Mouse (Mus musculus) heart, embryonic 12.5 days (tissue): ENCODE data around the gene Odf3l2. TPM values are rescaled to one million over a fixed set of nuclear protein-coding genes. Genes with fewer than 3 reads are reported as not detected.

ENCODE experiments used
- ATAC-seq: fragments of 200-750 bp; cut with Nextera tagmentation; 2 replicates; pipeline ENCODE4 v1.8.0; 2017; ENCODE audit warnings: moderate TSS enrichment, moderate library complexity; ENCODE audit not compliant: insufficient number of reproducible peaks, low FRiP score
- H3K27ac ChIP-seq: fragments of 300-500 bp; sonication (generic); 2 replicates; pipeline ENCODE4 v1.5.1; 2016; ENCODE audit warnings: mild to moderate bottlenecking, moderate library complexity; ENCODE audit not compliant: poor library complexity, severe bottlenecking
- H3K27me3 ChIP-seq: fragments of 300-500 bp; sonication (generic); replicated peaks from 2 replicates; pipeline ENCODE4 v1.6.1; 2016; ENCODE audit warnings: mild to moderate bottlenecking, moderate library complexity
- H3K36me3 ChIP-seq: fragments of 300-500 bp; sonication (generic); 2 replicates; pipeline ENCODE4 v1.6.1; 2016; ENCODE audit warnings: mild to moderate bottlenecking, moderate library complexity
- H3K4me1 ChIP-seq: fragments of 300-500 bp; sonication (generic); replicated peaks from 2 replicates; pipeline ENCODE4 v1.6.1; 2016; ENCODE audit warnings: mild to moderate bottlenecking
- H3K4me2 ChIP-seq: fragments of 300-500 bp; sonication (generic); 2 replicates; pipeline ENCODE4 v1.6.1; 2016; ENCODE audit warnings: mild to moderate bottlenecking, moderate library complexity
- H3K4me3 ChIP-seq: fragments of 300-500 bp; sonication (generic); 2 replicates; pipeline ENCODE4 v1.5.1; 2016; ENCODE audit warnings: mild to moderate bottlenecking
- H3K9ac ChIP-seq: fragments of 300-500 bp; sonication (generic); 2 replicates; pipeline ENCODE4 v1.6.1; 2016; ENCODE audit warnings: mild to moderate bottlenecking, moderate library complexity
- H3K9me3 ChIP-seq: fragments of 300-500 bp; sonication (generic); replicated peaks from 2 replicates; pipeline ENCODE4 v1.6.1; 2016; ENCODE audit warnings: mild to moderate bottlenecking, moderate library complexity
- WGBS: fragments of 180-500 bp; shearing (Covaris S2); methylation state at CpG from one replicate; pipeline ENCODE4 v1.1.7; 2016; 5-methylcytosine and 5-hydroxymethylcytosine counted together
- polyA plus RNA-seq: library from polyadenylated mRNA; unstranded; fragments of >200 nt; fragmentation: Nextera tagmentation; extraction: Ambion mirVana; gene quantifications from 2 replicates; pipeline ENCODE4 v1.2.1, GENCODE M21; 2016

Odf3l2 gene
- polyA plus RNA-seq, 1 experiment from 2014 or later, result not detected

DNA sequence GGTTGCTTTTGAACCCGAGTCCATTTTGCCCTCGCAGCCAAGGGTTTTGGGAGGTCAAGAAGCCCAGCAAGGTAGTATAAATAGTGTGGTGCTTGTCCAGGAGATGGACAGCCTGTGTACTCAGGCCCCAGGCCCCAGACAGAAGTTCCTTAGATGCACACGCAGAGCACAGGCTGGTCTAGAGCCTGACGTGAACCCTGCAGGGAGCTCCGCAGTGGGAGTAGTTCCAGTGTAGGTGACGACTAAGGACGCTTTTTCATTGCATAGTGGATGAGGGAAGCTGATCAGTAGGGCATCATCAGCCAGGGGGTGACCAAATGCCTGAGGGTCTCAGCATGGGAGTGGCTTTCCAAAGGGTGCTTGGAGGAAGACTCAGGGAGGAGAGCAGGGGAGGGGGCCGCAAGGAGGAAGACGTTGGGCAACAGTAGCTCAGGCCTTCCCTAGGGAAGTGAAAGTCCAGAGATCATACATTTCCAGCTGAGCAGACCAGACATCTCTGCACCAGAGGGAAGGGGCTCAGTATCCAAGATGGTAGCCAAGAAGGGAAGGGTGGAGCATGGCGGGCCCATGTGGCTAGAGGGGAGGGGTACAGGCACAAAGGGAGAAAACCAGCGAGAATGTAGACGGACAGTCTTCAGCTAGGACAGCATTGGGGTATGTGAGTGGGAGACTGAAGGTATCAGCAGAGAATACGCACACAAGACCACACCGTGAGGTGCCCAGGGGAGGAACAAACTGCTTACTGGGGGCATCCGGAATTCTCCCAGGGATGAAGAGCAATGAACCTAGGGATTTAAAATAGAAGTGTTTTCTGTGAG, 24.7 kb upstream of the Odf3l2 start:
- H3K9ac ChIP-seq, result peak overlapping the region; percentile 84
- peak overlapping the region; percentile 80 for H3K4me2 ChIP-seq
- H3K9me3 ChIP-seq, result no peaks in the 10 kb centered on the region
- H3K4me3 ChIP-seq, result peak overlapping the region; percentile 90
- peaks cover 13% of the 10 kb centered on the region for H3K4me1 ChIP-seq
- peaks cover 8% of the 10 kb centered on the region for H3K27me3 ChIP-seq
- peak overlapping the region; percentile 87; the same call in 1 of the 2 replicates for H3K27ac ChIP-seq
- peak; percentile 15; the same call in 1 of the 2 replicates for ATAC-seq
- 35% methylated on average over 15 of the region's 15 CpGs for WGBS
- peaks cover 15% of the 10 kb centered on the region for H3K36me3 ChIP-seq

DNA sequence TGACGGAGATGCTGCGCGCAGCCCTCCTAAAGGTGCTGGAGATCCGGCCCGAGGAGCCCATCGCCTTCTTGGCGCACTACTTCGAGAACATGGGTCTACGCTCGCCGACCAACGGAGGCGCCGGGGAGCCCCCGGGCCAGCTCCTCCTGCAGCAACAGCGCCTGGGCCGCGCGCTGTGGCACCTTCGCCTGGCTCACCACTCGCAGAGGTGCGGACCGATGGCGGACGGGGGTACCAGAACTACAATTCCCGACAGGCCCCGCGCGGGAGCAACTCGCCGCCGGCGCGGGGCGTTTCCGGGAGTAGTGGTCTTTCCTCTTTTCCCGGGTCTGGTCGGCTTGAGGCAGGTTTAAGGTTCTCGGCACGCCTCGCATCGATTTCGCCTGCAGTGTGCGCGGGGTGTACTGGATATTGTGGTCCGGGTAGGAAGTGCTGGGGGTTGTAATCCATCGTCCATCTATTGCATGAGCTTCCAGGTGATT, 24.1 kb upstream of the Odf3l2 start:
- ATAC-seq, result peak; percentile 65
- Histone ChIP-seq H3K27ac (peak overlapping the region; percentile 87), H3K9ac (peak overlapping the region; percentile 84), H3K36me3 (peaks cover 15% of the 10 kb centered on the region), H3K4me2 (peak overlapping the region; percentile 80), H3K9me3 (no peaks in the 10 kb centered on the region), H3K4me1 (peaks cover 12% of the 10 kb centered on the region), H3K27me3 (peaks cover 14% of the 10 kb centered on the region), H3K4me3 (peak overlapping the region; percentile 90)
- under 1% methylated on average over 47 of the region's 47 CpGs for WGBS

DNA sequence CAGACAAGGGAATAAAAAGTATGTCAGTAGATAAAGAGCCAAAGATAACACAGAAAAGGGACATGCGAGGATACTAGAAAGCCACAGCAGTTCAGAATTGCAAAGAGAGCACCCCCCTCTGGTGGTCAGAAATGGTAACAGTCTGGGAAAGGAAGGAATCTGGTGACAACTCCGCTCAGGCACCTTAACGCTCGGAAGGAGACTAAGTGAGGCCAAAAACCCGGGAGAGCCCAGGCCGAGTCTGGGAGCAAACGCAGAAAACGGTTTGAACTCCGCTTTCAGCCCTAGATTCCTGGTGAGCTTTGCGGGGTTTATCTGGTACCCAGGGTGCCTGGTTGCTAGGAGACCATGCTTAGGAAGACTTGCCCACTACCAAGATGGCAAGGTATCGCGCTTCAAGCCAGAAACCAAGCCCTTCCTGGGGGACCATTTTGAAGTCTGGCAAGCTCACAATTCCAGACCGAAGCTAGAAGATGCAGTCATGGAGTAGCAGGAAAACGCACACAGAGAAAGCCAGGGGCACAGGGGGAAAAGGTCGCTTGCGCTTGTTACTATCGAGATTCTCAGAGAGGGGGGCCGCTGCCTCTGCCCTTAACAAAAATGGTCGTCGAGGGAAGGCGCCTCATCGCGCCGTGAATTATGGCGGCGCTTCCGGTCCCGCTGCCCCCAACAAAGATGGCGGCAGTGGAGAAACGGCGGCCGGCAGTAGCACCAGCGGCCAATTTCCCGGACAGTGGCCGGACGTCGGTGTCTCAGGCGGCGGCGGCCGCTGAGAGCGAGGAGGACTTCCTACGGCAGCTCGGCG, 23.4 kb upstream of the Odf3l2 start, which contains the start of gene Tpgs1:
Gene Tpgs1, plus strand, starts transcription at position 599 of the 805 bp plus-strand sequence.
- peaks cover 14% of the 10 kb centered on the region for H3K27me3 ChIP-seq
- peak within 1 kb of the TSS; percentile 84 for H3K9ac ChIP-seq
- peak; percentile 80 for ATAC-seq
- H3K4me1 ChIP-seq, result peaks cover 12% of the 10 kb centered on the region
- under 1% methylated on average over 45 of the region's 45 CpGs for WGBS
- H3K4me3 ChIP-seq, result peak within 1 kb of the TSS; percentile 90
- H3K4me2 ChIP-seq, result peak within 1 kb of the TSS; percentile 80
- no peaks in the 10 kb centered on the region for H3K9me3 ChIP-seq
- H3K36me3 ChIP-seq, result peaks cover 13% of the 10 kb centered on the region
- peak within 1 kb of the TSS; percentile 87 for H3K27ac ChIP-seq

DNA sequence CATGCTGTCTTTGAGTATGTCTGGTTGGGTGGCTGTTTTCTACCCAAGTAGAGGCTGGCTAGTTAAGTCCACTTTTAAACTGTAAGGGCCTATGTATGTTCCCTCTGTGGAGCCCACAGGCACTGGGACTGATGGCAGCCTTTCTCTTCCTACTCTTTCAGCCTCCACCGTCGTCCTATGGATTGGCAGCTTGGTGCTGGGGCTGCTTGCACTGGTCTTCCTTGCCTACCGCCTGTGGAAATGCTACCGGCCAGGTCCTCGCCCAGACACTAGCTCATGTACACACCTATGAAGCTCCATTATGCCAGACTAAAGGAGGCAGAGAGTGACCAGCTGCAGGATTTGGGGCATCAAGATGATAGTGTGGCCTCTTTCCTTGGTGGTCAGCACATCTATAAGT, 22.5 kb upstream of the Odf3l2 start:
- no peak for ATAC-seq
- WGBS, result 80% methylated on average over 5 of the region's 5 CpGs
- peaks cover 12% of the 10 kb centered on the region for H3K4me1 ChIP-seq
- no peak overlapping the region for H3K4me3 ChIP-seq
- peaks cover 5% of the 10 kb centered on the region; the same call in 1 of the 2 replicates for H3K36me3 ChIP-seq
- H3K4me2 ChIP-seq, result no peak overlapping the region
- peaks cover 14% of the 10 kb centered on the region for H3K27me3 ChIP-seq
- no peaks in the 10 kb centered on the region for H3K9me3 ChIP-seq
- no peak overlapping the region for H3K9ac ChIP-seq
- H3K27ac ChIP-seq, result no peak overlapping the region

DNA sequence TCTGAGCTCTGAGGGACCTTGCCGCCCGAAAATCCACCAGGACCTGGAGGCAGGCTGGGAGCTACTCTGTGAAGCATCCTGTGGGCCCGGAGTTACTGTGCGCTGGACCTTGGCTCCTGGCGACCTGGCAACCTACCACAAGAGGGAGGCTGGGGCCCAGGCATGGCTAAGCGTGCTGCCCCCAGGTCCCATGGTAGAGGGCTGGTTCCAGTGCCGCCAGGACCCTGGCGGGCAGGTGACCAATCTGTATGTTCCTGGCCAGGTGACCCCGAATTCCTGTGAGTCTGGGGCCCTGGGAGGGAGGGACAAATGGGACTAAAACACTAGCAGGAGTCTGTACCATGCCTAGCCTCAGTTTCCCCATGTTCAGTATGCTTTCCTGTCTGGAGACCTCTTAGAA, 21.0 kb upstream of the Odf3l2 start:
- Histone ChIP-seq H3K4me3 (no peak overlapping the region), H3K4me1 (peaks cover 12% of the 10 kb centered on the region), H3K9me3 (no peaks in the 10 kb centered on the region), H3K9ac (no peak overlapping the region), H3K4me2 (no peak overlapping the region), H3K27me3 (peaks cover 14% of the 10 kb centered on the region), H3K27ac (no peak overlapping the region), H3K36me3 (no peaks in the 10 kb centered on the region)
- 56% methylated on average over 9 of the region's 9 CpGs for WGBS
- no peak for ATAC-seq

DNA sequence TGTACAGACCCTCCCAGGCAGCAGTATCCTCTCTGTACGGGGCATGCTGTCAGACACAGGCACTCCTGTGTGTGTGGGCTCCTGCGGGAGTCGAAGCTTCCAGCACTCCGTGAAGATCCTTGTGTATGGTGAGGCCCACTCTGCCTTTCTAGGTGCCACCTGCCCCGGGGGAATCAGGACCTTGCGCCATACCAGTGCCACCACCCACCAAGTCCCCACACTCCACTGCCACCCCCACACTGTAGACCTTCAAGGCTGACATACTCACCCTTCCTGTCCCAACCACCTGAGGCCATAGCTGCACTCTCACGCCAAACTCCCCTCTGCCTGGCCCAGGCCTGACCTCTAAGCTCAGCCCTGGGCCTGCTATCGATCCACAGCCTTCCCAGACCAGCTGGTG, 19.5 kb upstream of the Odf3l2 start:
- Histone ChIP-seq H3K4me3 (no peak overlapping the region), H3K27ac (no peak overlapping the region), H3K4me1 (peaks cover 1% of the 10 kb centered on the region), H3K9me3 (no peaks in the 10 kb centered on the region), H3K27me3 (peaks cover 14% of the 10 kb centered on the region), H3K36me3 (no peaks in the 10 kb centered on the region), H3K9ac (no peak overlapping the region), H3K4me2 (no peak overlapping the region)
- WGBS, result 79% methylated on average over 8 of the region's 8 CpGs
- no peak for ATAC-seq

DNA sequence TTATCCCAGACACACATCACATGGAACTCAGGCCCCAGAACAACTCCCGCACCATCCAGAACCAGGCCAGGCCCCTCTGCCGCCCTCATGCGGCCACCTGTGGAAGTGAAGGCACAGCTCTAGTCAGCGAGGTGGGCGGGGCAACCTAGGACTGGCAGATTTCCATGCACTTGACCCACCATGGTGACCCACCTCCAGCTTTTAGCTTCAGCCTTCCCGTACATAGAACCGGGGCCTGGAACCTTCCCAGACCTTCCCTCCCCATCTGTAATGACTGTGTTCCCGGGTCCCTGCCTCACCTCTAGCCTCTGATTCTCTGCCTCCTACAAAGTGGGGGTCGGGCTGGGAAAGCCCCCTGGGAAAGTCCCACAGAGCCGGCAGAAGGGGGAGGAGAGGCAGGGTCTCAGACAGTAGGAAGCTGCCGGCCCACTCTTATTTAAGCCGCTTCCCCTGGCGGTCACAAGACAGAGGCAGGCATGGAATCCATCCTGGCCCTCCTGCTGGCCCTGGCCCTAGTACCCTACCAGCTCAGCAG, 18.7 kb upstream of the Odf3l2 start, which contains the start of gene Madcam1:
Gene Madcam1, plus strand, starts transcription at position 429 of the 535 bp plus-strand sequence.
- ATAC-seq, result no peak
- H3K27ac ChIP-seq, result no peak within 1 kb of the TSS
- no peak within 1 kb of the TSS for H3K9ac ChIP-seq
- H3K27me3 ChIP-seq, result peaks cover 14% of the 10 kb centered on the region
- no peak within 1 kb of the TSS for H3K4me2 ChIP-seq
- H3K4me1 ChIP-seq, result no peaks in the 10 kb centered on the region; the same call in 1 of the 2 replicates
- no peaks in the 10 kb centered on the region for H3K36me3 ChIP-seq
- H3K4me3 ChIP-seq, result no peak within 1 kb of the TSS
- no peaks in the 10 kb centered on the region for H3K9me3 ChIP-seq
- WGBS, result 12% methylated on average over 13 of the region's 13 CpGs

DNA sequence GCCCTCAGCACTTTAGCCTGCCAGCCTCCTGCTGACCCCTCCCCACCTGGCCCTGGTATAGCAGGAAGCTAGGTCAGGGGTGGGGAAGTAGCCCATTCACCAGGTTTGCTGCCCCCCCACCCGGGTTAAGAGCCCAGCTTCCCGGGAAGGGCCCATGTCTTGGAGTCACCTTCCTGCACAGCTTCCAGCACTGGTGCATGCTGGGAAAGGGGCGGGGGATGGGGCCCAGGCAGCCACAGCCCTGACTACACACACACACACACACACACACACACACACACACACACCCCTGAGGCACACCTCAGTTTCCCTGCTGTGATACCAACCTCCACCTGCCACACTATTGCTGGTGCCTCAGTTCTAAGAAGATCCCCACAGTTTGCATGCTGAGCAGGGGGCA, 16.3 kb upstream of the Odf3l2 start:
- Histone ChIP-seq H3K4me2 (no peak overlapping the region), H3K4me3 (no peak overlapping the region), H3K36me3 (no peaks in the 10 kb centered on the region), H3K27me3 (peaks cover 14% of the 10 kb centered on the region), H3K4me1 (no peaks in the 10 kb centered on the region; the same call in 1 of the 2 replicates), H3K9me3 (no peaks in the 10 kb centered on the region), H3K9ac (no peak overlapping the region), H3K27ac (no peak overlapping the region)
- WGBS, result 23% methylated on average over 2 of the region's 3 CpGs
- ATAC-seq, result no peak

DNA sequence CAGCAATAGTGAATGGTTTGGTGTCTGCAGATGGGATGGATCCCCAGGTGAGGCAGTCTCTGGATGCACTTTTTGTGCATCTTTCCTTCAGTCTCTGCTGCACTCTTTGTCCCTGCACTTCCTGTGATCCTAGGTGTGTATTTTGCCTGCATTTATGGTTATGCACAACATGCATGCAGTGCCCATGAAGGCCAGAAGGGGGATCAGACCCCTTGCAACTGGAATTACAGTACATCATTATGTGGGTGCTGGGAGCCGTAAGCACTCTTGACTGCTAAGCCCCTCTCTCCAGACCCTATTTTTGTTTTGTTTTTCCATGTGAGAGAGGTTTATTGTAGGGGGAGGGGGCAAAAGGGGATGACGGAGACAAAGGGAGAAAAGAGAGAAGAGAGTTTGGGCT, 14.8 kb upstream of the Odf3l2 start:
- H3K36me3 ChIP-seq, result no peaks in the 10 kb centered on the region
- H3K4me1 ChIP-seq, result no peaks in the 10 kb centered on the region; the same call in 1 of the 2 replicates
- peaks cover 18% of the 10 kb centered on the region for H3K27me3 ChIP-seq
- no peak overlapping the region for H3K4me2 ChIP-seq
- no peak overlapping the region for H3K9ac ChIP-seq
- no peak overlapping the region for H3K4me3 ChIP-seq
- no peak overlapping the region for H3K27ac ChIP-seq
- no peak for ATAC-seq
- WGBS, result 77% methylated on average over 2 of the region's 2 CpGs
- H3K9me3 ChIP-seq, result no peaks in the 10 kb centered on the region

DNA sequence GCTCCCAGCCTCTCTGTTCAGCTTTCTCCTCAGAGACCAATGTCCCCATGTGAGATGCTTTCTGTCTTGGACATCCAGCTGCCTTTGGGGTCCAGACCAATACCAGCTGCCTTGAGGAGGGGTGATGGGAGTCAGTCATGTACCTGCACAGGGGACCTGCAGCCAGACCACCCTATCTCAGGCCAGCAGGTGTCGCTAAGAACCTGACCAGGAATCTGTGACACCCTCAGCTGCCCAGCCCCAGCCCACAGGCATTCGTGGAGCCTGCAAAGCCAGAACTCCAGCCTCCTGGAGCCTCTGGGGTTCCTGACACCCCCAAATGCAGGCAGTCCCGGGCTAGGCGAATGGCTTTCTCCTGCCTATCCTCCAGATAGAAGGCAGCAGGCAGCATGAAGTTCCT, 13.3 kb upstream of the Odf3l2 start:
- ATAC-seq, result no peak
- Histone ChIP-seq H3K4me3 (no peak overlapping the region), H3K9me3 (no peaks in the 10 kb centered on the region), H3K27me3 (peaks cover 25% of the 10 kb centered on the region), H3K36me3 (no peaks in the 10 kb centered on the region), H3K4me2 (no peak overlapping the region), H3K27ac (no peak overlapping the region), H3K9ac (no peak overlapping the region), H3K4me1 (no peaks in the 10 kb centered on the region; the same call in 1 of the 2 replicates)
- WGBS, result 15% methylated on average over 4 of the region's 4 CpGs
